ENCODE assay signal across 19 mouse cellular contexts in genomic region chr1:41743332-41743710, GRCm38 (mm10).
DNase-seq lines count a peak whose midpoint lies in the region; ATAC-seq and TF ChIP-seq lines count a peak whose summit lies in the region.
"Had no signal": no experiment of that assay in that cellular context is flagged by ENCODE, and none has a peak within 500 bp of the region (broad histone marks: within the 10 kb centered on the region; RNA-seq: fewer than 3 reads in every experiment).

No protein-coding gene starts in this region.

- no peak overlapping the region for H3K4me2 ChIP-seq in neural tube, embryonic 11.5 days (ENCODE audit: low read depth)
- no peak overlapping the region for H3K4me2 ChIP-seq in neural tube, embryonic 15.5 days
- peak overlapping the region; percentile 26 for H3K4me2 ChIP-seq in forebrain, embryonic 15.5 days (replicated peaks)
- peak overlapping the region; percentile 11; the same call in 1 of the 2 replicates for H3K4me2 ChIP-seq in hindbrain, postnatal 0 days (ENCODE audit: low read depth, low read length)
- no peak overlapping the region for H3K4me2 ChIP-seq in heart, embryonic 11.5 days
- H3K4me2 ChIP-seq: embryonic facial prominence, embryonic 12.5 days; heart, embryonic 15.5 days; midbrain, embryonic 12.5 days had no signal

- no peak overlapping the region for H3K4me3 ChIP-seq in neural tube, embryonic 11.5 days (ENCODE audit: low read depth, low read length)
- no peak overlapping the region for H3K4me3 ChIP-seq in neural tube, embryonic 15.5 days (replicated peaks)
- peak overlapping the region; percentile 36 for H3K4me3 ChIP-seq in forebrain, embryonic 15.5 days
- H3K4me3 ChIP-seq in hindbrain, postnatal 0 days (ENCODE audit: low read length) = no peak overlapping the region
- no peak overlapping the region for H3K4me3 ChIP-seq in heart, embryonic 11.5 days (ENCODE audit: low read depth, low read length)
- H3K4me3 ChIP-seq: embryonic facial prominence, embryonic 12.5 days; gastrocnemius, adult 2 months; heart, embryonic 15.5 days; midbrain, embryonic 12.5 days had no signal

- no peak for DNase-seq in neural tube, embryonic 11.5 days (ENCODE audit: low spot score)
- DNase-seq in embryo, embryonic 11 days = peak; percentile 22
- DNase-seq in hindbrain, postnatal 0 days (ENCODE audit: low spot score) = no peak
- DNase-seq in left cerebral cortex, postnatal 25 days (ENCODE audit: low spot score in 2 of 2) = no peak
- DNase-seq: adrenal gland, adult 2 months; cerebellum, postnatal 14 days; gastrocnemius, adult 2 months; kidney, adult 9 months; liver; liver, postnatal 0 days; lung, postnatal 36 days; right cerebral cortex, postnatal 4 days; thymus, postnatal 25 days had no signal

- H3K9me3 ChIP-seq in neural tube, embryonic 11.5 days (ENCODE audit: control insufficient read depth, low read length) = no peaks in the 10 kb centered on the region
- no peaks in the 10 kb centered on the region for H3K9me3 ChIP-seq in neural tube, embryonic 15.5 days (replicated peaks)
- H3K9me3 ChIP-seq in forebrain, embryonic 15.5 days = no peaks in the 10 kb centered on the region
- no peaks in the 10 kb centered on the region for H3K9me3 ChIP-seq in hindbrain, postnatal 0 days (ENCODE audit: low read length)
- H3K9me3 ChIP-seq in heart, embryonic 11.5 days (replicated peaks; ENCODE audit: control insufficient read depth, low read length) = no peaks in the 10 kb centered on the region
- H3K9me3 ChIP-seq: embryonic facial prominence, embryonic 12.5 days; heart, embryonic 15.5 days; midbrain, embryonic 12.5 days had no signal

- no peaks in the 10 kb centered on the region for H3K4me1 ChIP-seq in neural tube, embryonic 11.5 days (ENCODE audit: control insufficient read depth, insufficient read depth, low read length)
- H3K4me1 ChIP-seq in neural tube, embryonic 15.5 days = no peaks in the 10 kb centered on the region
- H3K4me1 ChIP-seq in forebrain, embryonic 15.5 days = peaks cover 10% of the 10 kb centered on the region; the same call in 1 of the 2 replicates
- H3K4me1 ChIP-seq in hindbrain, postnatal 0 days (ENCODE audit: insufficient read depth, low read length) = no peaks in the 10 kb centered on the region
- no peaks in the 10 kb centered on the region for H3K4me1 ChIP-seq in heart, embryonic 11.5 days (ENCODE audit: control insufficient read depth, insufficient read depth, low read length)
- H3K4me1 ChIP-seq: embryonic facial prominence, embryonic 12.5 days; heart, embryonic 15.5 days had no signal

- intact Hi-C loops in left cerebral cortex, postnatal 25 days (cut with DNase I) = loop anchor here (1.0 to 10.0 kb wide), 2 partner anchors 66 to 511 kb away; no protein-coding TSS in a partner anchor

- WGBS in neural tube, embryonic 11.5 days = 48% methylated on average over 6 of the region's 6 CpGs
- whole genome bisulfite sequencing in neural tube, embryonic 15.5 days = 32% methylated on average over 6 of the region's 6 CpGs
- WGBS in forebrain, embryonic 15.5 days = 15% methylated on average over 6 of the region's 6 CpGs
- 34% methylated on average over 6 of the region's 6 CpGs for WGBS in hindbrain, postnatal 0 days
- 86% methylated on average over 6 of the region's 6 CpGs for WGBS in heart, embryonic 11.5 days (ENCODE audit: insufficient replicate concordance)

- no peaks in the 10 kb centered on the region for H3K36me3 ChIP-seq in neural tube, embryonic 11.5 days (ENCODE audit: control insufficient read depth, insufficient read depth, low read length)
- H3K36me3 ChIP-seq in neural tube, embryonic 15.5 days = no peaks in the 10 kb centered on the region
- no peaks in the 10 kb centered on the region for H3K36me3 ChIP-seq in forebrain, embryonic 15.5 days
- H3K36me3 ChIP-seq in hindbrain, postnatal 0 days (ENCODE audit: insufficient read depth, low read length) = no peaks in the 10 kb centered on the region
- no peaks in the 10 kb centered on the region for H3K36me3 ChIP-seq in heart, embryonic 11.5 days (ENCODE audit: control insufficient read depth, insufficient read depth, low read length)
- H3K36me3 ChIP-seq: embryonic facial prominence, embryonic 12.5 days; heart, embryonic 15.5 days; midbrain, embryonic 12.5 days had no signal

- ATAC-seq in neural tube, embryonic 11.5 days (ENCODE audit: insufficient read depth, low FRiP score, low TSS enrichment) = peak; percentile 27; the same call in 1 of the 2 replicates
- ATAC-seq in neural tube, embryonic 15.5 days (ENCODE audit: low FRiP score) = no peak
- peak; percentile 59 for ATAC-seq in forebrain, embryonic 15.5 days (replicated peaks)
- no peak for ATAC-seq in hindbrain, postnatal 0 days
- ATAC-seq in heart, embryonic 11.5 days (replicated peaks; ENCODE audit: insufficient number of reproducible peaks, low FRiP score, low TSS enrichment) = no peak
- ATAC-seq: liver, postnatal 0 days had no signal

- no peak for TF ChIP-seq CTCF in hindbrain, postnatal 0 days (IDR thresholded peaks at IDR 0.05; ENCODE audit: low read depth)

- no peaks in the 10 kb centered on the region for H3K27me3 ChIP-seq in neural tube, embryonic 11.5 days (ENCODE audit: control insufficient read depth, insufficient read depth, low read length)
- no peaks in the 10 kb centered on the region for H3K27me3 ChIP-seq in neural tube, embryonic 15.5 days (replicated peaks)
- no peaks in the 10 kb centered on the region for H3K27me3 ChIP-seq in forebrain, embryonic 15.5 days
- no peaks in the 10 kb centered on the region for H3K27me3 ChIP-seq in hindbrain, postnatal 0 days (ENCODE audit: insufficient read depth, low read length)
- no peaks in the 10 kb centered on the region for H3K27me3 ChIP-seq in heart, embryonic 11.5 days (ENCODE audit: control insufficient read depth, insufficient read depth, low read length)
- H3K27me3 ChIP-seq: embryonic facial prominence, embryonic 12.5 days; heart, embryonic 15.5 days; midbrain, embryonic 12.5 days had no signal

- H3K27ac ChIP-seq in neural tube, embryonic 11.5 days (ENCODE audit: low read depth, low read length) = no peak overlapping the region
- H3K27ac ChIP-seq in neural tube, embryonic 15.5 days (replicated peaks) = no peak overlapping the region
- peak overlapping the region; percentile 88 for H3K27ac ChIP-seq in forebrain, embryonic 15.5 days (replicated peaks)
- no peak overlapping the region for H3K27ac ChIP-seq in hindbrain, postnatal 0 days
- no peak overlapping the region for H3K27ac ChIP-seq in heart, embryonic 11.5 days (ENCODE audit: low read depth, low read length)
- H3K27ac ChIP-seq: embryonic facial prominence, embryonic 12.5 days; gastrocnemius, adult 2 months; heart, embryonic 15.5 days; midbrain, embryonic 12.5 days had no signal

- H3K9ac ChIP-seq in neural tube, embryonic 11.5 days (ENCODE audit: low read length) = no peak overlapping the region
- H3K9ac ChIP-seq in neural tube, embryonic 15.5 days (replicated peaks) = no peak overlapping the region
- H3K9ac ChIP-seq in forebrain, embryonic 15.5 days (replicated peaks) = peak overlapping the region; percentile 40
- no peak overlapping the region for H3K9ac ChIP-seq in hindbrain, postnatal 0 days (replicated peaks; ENCODE audit: low read length)
- no peak overlapping the region for H3K9ac ChIP-seq in heart, embryonic 11.5 days (ENCODE audit: low read depth, low read length)
- H3K9ac ChIP-seq: embryonic facial prominence, embryonic 12.5 days; heart, embryonic 15.5 days; liver, postnatal 0 days; midbrain, embryonic 12.5 days had no signal

Comparison
In these comparisons a context has a peak if more than half of its experiments do, and no peak if none do; other contexts are left out.
1. ATAC-seq: peak in neural tube, embryonic 11.5 days (single experiment) and forebrain, embryonic 15.5 days (single experiment); none in neural tube, embryonic 15.5 days (single experiment), hindbrain, postnatal 0 days (single experiment) and heart, embryonic 11.5 days (single experiment).
2. H3K4me2 ChIP-seq: peak in forebrain, embryonic 15.5 days (single experiment) and hindbrain, postnatal 0 days (single experiment); none in neural tube, embryonic 11.5 days (single experiment), neural tube, embryonic 15.5 days (single experiment) and heart, embryonic 11.5 days (single experiment).